Mouse (Mus musculus) large intestine, adult 2 months (tissue): ENCODE results near the gene Sox9. TPM values are rescaled to one million over a fixed set of nuclear protein-coding genes. Genes with fewer than 3 reads are reported as not detected.

Experiments
- DNase-seq: peaks from one replicate; pipeline ENCODE4 v3.0.0-alpha.2; 2012; ENCODE audit warnings: low read depth, low spot score
- WGBS: fragments of 180-500 bp; shearing (Covaris S2); methylation state at CpG from one replicate; pipeline ENCODE4 v1.1.7; 2018; 5-methylcytosine and 5-hydroxymethylcytosine counted together
- polyA plus RNA-seq: library from polyadenylated mRNA; depleted of rRNA; stranded (reverse); fragments of >200 nt; gene quantifications from 2 replicates; pipeline ENCODE4 v1.2.3, GENCODE M21; 2012

Sox9 gene
- polyA plus RNA-seq, 1 experiment = 7.5 TPM

GRCm38 (mm10) chr11:112788296-112788695 is 6.3 kb downstream of the Sox9 start:
- WGBS = 10% methylated on average over 13 of the region's 13 CpGs
- no peak for DNase-seq

DNA sequence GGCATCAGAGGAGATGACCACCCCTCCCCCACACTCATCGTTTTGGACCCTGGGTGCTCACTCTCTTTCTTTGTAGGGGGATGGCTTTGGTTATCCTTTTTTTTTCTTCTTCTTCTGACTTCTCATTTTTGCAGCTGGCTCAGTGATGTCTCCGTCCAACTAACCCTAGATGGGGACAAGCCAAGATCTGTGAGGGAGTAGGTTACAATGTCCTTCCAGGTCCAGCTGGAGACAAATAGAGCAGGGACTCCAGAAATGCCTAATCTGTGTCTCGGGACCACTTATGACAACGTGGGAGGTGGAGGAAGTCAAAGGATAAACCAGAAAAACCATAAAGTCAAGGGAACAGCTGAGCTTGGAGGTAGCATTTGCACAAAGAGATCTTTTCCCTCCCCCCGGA is 14.4 kb downstream of the Sox9 start:
- DNase-seq = no peak
- 78% methylated on average over 5 of the region's 5 CpGs for WGBS

GRCm38 (mm10) chr11:112798831-112799382 is 16.9 kb downstream of the Sox9 start:
- 72% methylated on average over 13 of the region's 13 CpGs for WGBS
- DNase-seq = no peak

- WGBS = 72% methylated on average over 4 of the region's 4 CpGs
- DNase-seq = no peak
These were observed 19.3 kb downstream of the Sox9 start for GRCm38 (mm10) chr11:112801189-112801818.

GRCm38 (mm10) chr11:112807838-112808506 is 25.9 kb downstream of the Sox9 start:
- no peak for DNase-seq
- 26% methylated on average over 8 of the region's 8 CpGs for WGBS

DNA sequence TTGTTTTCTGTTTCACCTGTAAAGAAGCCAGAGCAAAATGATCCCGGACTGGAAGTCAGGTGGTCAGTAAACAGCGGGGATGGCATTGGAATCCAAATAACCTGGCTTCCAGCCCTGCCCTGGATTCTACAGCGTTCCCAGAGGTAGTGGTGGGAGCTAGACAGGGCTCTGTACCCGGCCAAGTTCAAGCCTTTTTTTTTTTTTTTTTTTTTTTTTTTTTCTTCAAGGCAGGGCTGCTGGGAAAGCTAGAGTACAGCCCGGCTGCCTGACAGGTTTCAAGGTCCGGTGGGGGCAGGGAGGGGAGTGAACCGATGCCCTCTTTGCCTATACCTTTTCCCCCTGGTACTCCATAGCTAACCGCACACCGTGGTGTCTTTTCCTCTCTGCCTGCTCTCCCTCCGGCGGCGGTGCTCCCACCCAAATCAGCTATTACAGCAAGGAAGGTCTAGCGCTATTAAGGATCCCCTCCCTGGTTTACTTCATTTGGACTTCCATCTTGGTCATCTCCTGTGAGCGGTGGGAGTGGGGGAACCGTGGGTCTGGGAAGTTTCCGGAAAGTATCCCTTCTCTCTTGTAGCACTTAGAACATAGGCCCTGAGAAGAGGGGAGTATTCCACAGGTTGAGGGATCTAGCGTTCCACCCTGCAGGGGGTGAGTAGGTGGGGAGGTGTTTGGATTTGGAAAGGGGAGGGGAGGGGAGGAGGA is 28.6 kb downstream of the Sox9 start:
- 2% methylated on average over 17 of the region's 17 CpGs for WGBS
- no peak for DNase-seq

GRCm38 (mm10) chr11:112811152-112811871 is 29.3 kb downstream of the Sox9 start:
- no peak for DNase-seq
- 19% methylated on average over 19 of the region's 19 CpGs for WGBS

DNA sequence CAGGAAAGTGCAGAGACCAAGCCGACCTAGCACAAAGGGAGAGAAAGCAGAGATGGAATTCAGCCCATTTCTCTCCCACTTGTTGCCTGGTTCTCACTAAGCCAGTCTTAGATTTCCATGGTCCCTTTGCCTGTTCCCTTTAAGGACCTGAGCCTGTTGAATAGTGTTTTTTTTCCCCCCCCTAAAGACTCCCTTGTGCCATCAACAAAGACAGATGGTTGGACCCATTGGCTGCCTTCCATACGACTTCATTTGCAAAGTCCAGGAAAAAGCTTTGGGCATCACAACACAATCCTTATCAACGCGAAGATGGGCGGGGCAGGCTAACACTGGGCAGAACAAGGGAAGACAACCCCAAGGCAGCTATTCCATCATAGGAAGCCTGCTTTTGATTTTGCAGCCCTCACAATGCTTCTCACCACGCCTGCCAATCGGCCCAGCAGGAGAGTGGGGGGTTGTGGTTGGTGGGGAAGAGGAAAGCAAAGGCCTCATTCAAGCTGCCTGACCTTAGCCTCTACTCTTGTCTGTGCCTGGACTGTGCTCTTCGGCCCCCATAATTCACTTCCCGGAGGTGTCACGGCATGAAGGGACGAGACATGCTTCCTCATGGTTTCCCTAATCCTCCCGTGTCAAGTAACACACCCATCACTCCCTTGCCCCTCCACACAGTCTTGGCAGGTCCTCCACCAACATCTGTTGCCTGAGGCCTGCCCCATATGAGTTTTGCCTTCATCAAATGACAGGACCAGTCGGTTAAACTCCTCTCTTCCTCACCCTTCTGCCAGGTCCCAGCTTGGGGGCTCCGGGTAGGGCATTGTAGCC is 36.0 kb downstream of the Sox9 start:
- no peak for DNase-seq
- WGBS = 34% methylated on average over 14 of the region's 14 CpGs

DNA sequence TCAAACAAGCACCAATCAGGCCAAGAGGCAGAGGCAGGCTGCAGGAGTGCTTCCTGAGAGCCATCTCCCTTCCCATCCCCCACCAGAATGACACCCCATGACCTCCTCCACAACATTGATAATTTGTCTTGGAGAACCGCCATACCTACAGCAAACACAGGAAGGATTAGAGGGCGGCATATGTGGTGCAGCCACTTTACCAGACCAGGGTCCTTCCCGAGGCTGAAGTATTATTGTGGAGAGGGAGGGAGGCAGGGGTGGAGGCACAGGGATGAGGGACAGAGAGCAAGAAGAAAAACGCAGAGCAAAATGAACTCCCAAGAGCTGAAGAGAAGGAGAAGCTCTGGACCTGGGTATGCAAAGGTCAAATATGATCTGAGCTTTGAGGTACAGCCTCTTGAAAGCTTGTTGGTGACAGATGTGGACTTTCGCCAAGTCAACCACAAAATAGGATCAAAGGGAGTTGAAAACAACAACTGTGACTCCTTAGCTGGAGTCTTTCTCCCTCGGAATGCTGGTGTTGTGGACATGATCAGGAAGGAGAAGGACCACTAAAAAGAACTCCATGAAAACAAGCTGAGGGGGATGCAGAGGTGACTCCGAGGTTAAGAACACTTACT is 36.7 kb downstream of the Sox9 start:
- WGBS = 38% methylated on average over 7 of the region's 7 CpGs

DNA sequence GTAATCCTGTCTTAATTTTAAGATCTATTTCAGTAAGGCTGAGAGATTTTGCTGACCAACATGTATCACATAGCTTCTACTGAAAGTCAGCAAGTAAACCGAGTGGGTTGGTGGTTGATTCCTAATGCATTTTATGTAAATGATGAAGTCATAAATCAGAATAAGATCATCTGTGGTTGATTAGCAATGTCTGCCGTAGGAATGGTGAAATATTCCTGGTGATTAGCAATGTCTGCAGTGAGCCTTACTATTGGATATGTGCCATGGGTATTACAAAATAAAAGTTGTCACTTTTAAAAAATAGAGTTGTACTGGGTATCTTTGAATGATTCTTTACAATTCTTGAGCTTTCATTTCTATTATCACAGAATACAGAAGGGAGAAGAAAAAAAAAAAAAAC is 39.5 kb downstream of the Sox9 start:
- no peak for DNase-seq
- WGBS = 74% methylated on average over 2 of the region's 2 CpGs

More for the DNA sequence above, 36.7 kb downstream of the Sox9 start:
- no peak for DNase-seq

DNA sequence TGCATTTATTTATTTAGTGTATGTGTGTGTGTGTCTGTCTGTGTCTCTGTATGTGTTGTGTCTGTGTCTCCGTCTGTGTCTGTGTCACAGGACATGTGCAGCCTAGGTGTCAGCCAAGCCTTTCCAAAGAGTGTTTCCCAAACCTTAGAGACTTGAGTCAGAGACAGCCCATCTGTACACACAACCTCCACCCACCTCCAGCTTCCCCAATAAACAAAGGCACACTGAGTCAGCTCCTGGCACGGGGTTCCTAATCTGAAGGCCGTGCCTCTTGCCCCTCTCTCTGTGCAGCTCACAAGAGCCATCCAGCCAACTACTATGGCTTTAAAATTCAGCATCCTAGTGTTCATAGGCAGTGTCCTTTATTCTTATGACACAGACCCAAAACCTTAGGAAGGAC is 42.1 kb downstream of the Sox9 start:
- no peak for DNase-seq
- WGBS = 54% methylated on average over 3 of the region's 3 CpGs

GRCm38 (mm10) chr11:112826193-112827043 is 44.4 kb downstream of the Sox9 start:
- WGBS = 89% methylated on average over 6 of the region's 6 CpGs
- DNase-seq = no peak

DNA sequence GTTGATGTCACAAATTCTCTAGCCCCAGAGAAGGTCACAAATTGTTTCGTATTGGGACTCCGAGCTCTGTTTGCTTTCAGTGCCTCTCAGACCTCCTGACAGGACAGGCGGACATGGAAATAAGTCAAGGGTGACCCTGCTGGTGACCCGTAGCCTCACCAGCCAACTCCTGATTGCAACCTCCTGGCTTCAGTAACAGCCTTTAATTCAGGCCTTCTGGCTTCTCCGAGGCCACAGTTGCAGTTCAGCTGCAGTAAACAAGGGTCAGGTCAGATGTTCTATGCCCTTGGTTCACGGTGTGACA is 45.0 kb downstream of the Sox9 start:
- WGBS = 61% methylated on average over 6 of the region's 6 CpGs
- DNase-seq = no peak

DNA sequence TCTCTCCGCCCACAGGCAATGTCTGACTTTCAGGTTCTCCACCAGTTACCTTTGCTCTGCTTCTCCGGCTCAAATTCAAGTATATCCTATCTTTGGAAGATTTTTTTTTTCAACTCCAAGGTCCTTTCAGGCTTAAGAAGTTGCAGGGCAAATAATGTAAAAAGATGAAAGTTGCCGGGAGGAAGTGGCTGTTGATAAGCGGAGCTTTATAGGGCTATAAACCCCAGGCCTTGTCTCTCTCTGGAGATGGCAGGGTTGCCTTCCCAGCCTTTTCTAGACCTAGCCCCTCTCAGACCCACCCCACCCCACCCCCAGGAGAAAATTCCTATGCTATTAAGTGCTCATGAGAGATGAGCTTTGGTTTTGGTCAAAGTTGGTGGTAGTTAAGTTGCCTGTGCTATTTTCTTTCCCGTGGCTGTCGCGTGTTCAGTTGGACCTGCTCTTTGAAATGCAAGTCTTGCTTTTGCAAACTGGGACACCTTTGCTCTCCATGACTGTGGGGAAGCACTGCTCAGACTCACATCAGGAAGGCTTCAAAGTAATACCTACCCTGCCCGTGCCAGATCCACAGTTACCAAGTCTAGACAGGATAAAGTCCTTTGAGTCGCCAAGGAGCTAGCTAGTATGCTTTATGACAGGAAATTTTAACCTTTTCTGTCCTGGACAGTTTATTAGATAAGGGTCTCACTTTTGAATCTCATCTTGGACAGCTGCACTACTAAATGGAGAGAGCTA is 46.7 kb downstream of the Sox9 start:
- DNase-seq = peak; percentile 63
- WGBS = 19% methylated on average over 9 of the region's 9 CpGs

- WGBS = 46% methylated on average over 11 of the region's 11 CpGs
- no peak for DNase-seq
These were observed 52.4 kb downstream of the Sox9 start for GRCm38 (mm10) chr11:112834245-112835005.

- peak; percentile 42 for DNase-seq
- WGBS = 21% methylated on average over 7 of the region's 7 CpGs
These were observed 53.6 kb downstream of the Sox9 start for GRCm38 (mm10) chr11:112835468-112836092.
